Mouse (Mus musculus) heart, adult 2 months (tissue): Measurements from ENCODE around the gene Chchd10. TPM values are rescaled to one million over a fixed set of nuclear protein-coding genes. Genes with fewer than 3 reads are reported as not detected.

Source experiments
- DNase-seq, 2 experiments: peaks; one replicate each; pipeline ENCODE4 v3.0.0; 2021
- H3K27ac ChIP-seq: fragments of 200-600 bp; 2 replicates; pipeline ENCODE4 v1.8.1; 2022
- H3K27me3 ChIP-seq: fragments of 200-500 bp; 2 replicates; pipeline ENCODE4 v1.6.1; 2012; ENCODE audit warnings: mild to moderate bottlenecking, low read length, inconsistent platforms, mixed read lengths; ENCODE audit not compliant: control insufficient read depth, insufficient read depth
- H3K36me3 ChIP-seq: fragments of 200-500 bp; 2 replicates; pipeline ENCODE4 v1.6.1; 2012; ENCODE audit warnings: low read length, inconsistent platforms; ENCODE audit not compliant: control insufficient read depth, insufficient read depth
- H3K4me1 ChIP-seq: fragments of 200-500 bp; 2 replicates; pipeline ENCODE4 v1.6.1; 2011; ENCODE audit warnings: low read length; ENCODE audit not compliant: control insufficient read depth, insufficient read depth
- H3K4me3 ChIP-seq: fragments of 200-600 bp; 2 replicates; pipeline ENCODE4 v1.8.1; 2022
- H3K79me2 ChIP-seq: fragments of 200-500 bp; replicated peaks from 2 replicates; pipeline ENCODE4 v1.6.1; 2012; ENCODE audit warnings: mild to moderate bottlenecking, inconsistent platforms, low read length, moderate library complexity, mixed read lengths; ENCODE audit not compliant: control insufficient read depth, insufficient read depth
- H3K9ac ChIP-seq: fragments of 200-500 bp; 2 replicates; pipeline ENCODE4 v1.6.1; 2012; ENCODE audit warnings: low read depth, mild to moderate bottlenecking, control low read depth, inconsistent platforms, low read length, mixed read lengths
- CTCF ChIP-seq: fragments of 200-600 bp; IDR thresholded peaks from 2 replicates; pipeline ENCODE4 v1.8.1; 2022; ENCODE audit warnings: antibody characterized with exemption, mild to moderate bottlenecking, moderate library complexity
- EP300 ChIP-seq: fragments of 200-500 bp; IDR thresholded peaks from 2 replicates; pipeline ENCODE4 v1.6.1; 2011; ENCODE audit warnings: low read depth, low read length, control low read depth; ENCODE audit not compliant: insufficient read depth
- POLR2A ChIP-seq: fragments of 200-500 bp; IDR thresholded peaks from 2 replicates; pipeline ENCODE4 v1.6.1; 2011; ENCODE audit warnings: mild to moderate bottlenecking, low read depth, low read length, control low read depth; ENCODE audit not compliant: insufficient read depth
- WGBS: fragments of 180-500 bp; shearing (Covaris S2); methylation state at CpG from one replicate; pipeline ENCODE4 v1.1.7; 2018; 5-methylcytosine and 5-hydroxymethylcytosine counted together
- intact Hi-C: fragments of 180-260 bp; cut with DNase I; formaldehyde crosslinking; loops from one replicate; pipeline ENCODE4 v1.15.1; 2025
- polyA plus RNA-seq: library from polyadenylated mRNA; depleted of rRNA; stranded (reverse); fragments of >200 nt; gene quantifications from 2 replicates; pipeline ENCODE4 v1.2.3, GENCODE M21; 2012
- total RNA-seq, 2 experiments: library from RNA; stranded (reverse); gene quantifications; 2 replicates each; pipeline ENCODE4 v1.2.3; 2021

Chchd10 gene
- total and polyA plus RNA-seq, 3 experiments: 1,811 to 2,061 (median 2,042) TPM

DNA sequence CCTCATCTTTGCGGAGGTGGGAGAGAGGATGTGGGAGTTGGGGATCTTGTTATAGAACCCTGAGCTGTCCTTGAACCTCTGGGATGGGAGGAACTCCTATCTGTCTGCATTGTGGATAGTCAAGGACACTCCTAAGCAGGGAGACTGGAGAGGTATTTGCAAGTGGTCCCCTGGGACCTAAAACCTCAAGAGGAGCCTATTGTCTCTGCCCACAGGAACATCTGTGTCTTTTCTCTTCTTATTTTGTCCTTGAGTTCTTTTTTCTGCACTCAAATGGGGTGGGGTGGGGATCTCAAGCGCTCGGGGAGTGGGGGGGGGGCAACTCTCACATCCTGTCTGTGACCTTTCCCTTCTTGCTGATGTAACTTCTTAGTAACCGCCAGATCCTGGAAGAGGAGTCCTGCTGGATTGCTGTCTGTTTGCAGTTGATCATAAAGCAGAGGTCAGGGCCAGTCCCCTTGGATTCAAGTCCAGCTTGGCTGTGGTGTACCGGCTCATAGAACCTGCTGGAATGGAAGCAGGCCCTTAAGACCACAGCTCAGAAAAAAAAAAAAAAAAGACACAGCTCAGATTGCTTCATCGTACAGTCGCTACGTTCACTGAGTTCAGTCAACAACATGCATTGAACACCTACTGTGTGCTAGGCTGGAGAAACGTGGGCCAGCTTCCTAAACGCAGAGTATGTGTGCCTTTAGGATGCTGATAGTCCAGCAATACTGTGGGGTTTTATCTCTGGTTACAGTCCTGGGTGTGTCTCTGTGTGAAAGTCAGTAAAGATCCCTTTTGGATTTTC, 5.1 kb downstream of the Chchd10 start:
- Histone ChIP-seq H3K4me3 (no peak overlapping the region), H3K9ac (no peak overlapping the region), H3K4me1 (peaks cover 5% of the 10 kb centered on the region), H3K36me3 (no peaks in the 10 kb centered on the region), H3K27ac (peak overlapping the region; percentile 40; the same call in 1 of the 2 replicates), H3K79me2 (no peaks in the 10 kb centered on the region), H3K27me3 (no peaks in the 10 kb centered on the region)
- intact Hi-C loops: no loop called here
- DNase-seq: peak in 1 of 2 experiments; percentile 44
- 0 out of 2 replicates have a peak, but pooled peaks have one; percentile 0 for TF ChIP-seq POLR2A
- no peak for TF ChIP-seq EP300
- WGBS: 31% methylated on average over 10 of the region's 10 CpGs

DNA sequence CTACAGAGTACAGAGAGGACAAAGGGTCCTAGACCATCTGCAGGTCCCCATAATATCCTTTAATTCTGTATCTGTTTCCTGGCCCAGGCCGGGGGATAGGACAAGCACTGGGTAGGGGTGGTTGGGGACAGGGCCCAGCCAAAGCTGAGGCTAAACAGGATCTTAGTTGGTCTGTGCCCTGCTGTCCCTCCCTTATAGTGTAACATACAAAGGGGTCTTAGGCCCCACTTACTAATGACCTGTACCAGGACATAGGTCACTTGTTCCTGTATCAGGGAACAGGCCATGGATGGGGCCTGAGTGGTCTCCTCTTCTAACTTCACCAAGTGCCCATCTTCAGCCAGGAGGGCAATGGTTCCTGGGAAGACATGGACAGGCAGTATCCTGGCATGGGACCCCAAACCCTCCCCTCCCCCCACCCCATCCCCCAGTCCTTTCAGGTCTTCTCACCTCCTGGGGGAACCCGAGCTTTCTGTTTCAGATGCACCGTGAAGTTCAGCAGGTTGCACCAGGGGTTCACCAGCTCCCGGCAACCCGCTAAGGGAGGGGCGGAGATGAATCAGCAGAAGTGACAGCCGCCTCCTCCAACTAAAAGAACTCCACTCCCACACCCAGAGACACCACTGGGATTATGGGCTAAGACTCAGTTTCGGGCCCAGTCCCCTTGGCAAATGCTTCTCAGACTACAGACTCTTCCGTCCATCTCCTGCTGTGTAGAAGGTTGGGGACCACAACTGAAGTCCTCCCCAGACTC, 6.7 kb downstream of the Chchd10 start:
- no peak overlapping the region for H3K27ac ChIP-seq
- no peak overlapping the region for H3K9ac ChIP-seq
- no peaks in the 10 kb centered on the region for H3K36me3 ChIP-seq
- H3K79me2 ChIP-seq: no peaks in the 10 kb centered on the region
- peaks cover 6% of the 10 kb centered on the region for H3K4me1 ChIP-seq
- intact Hi-C loops: no loop called here
- H3K27me3 ChIP-seq: no peaks in the 10 kb centered on the region
- 71% methylated on average over 9 of the region's 9 CpGs for WGBS
- H3K4me3 ChIP-seq: no peak overlapping the region
- TF ChIP-seq CTCF: no peak
- TF ChIP-seq POLR2A: no peak
- no peak for TF ChIP-seq EP300
- no peak for DNase-seq

DNA sequence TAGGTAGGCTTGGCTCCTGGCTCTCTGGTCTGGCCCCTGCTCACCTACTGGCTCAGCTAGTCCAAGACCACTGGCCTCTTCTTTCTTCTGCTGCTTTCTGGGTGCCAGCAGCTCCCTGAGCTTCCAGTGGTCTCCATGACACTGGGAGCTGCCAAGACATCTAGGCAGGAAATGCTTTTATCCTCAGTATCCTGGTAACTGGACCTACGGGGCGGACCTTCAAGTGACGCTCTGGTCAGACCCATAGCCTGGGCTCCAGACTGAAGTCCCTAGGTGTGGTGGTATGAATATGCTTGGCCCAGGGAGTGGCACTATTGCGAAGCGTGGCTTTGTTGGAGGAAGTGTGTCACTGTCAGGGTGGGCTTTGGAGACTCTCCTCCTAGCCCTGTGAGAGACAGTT, 7.6 kb downstream of the Chchd10 start, which contains the start of gene Gm867:
Gene Gm867 (minus strand): TSS at position 153 of the 400 bp plus-strand sequence.
- Histone ChIP-seq H3K79me2 (no peaks in the 10 kb centered on the region), H3K36me3 (no peaks in the 10 kb centered on the region), H3K27ac (no peak within 1 kb of the TSS), H3K9ac (no peak within 1 kb of the TSS), H3K4me3 (no peak within 1 kb of the TSS), H3K4me1 (peaks cover 4% of the 10 kb centered on the region), H3K27me3 (no peaks in the 10 kb centered on the region)
- intact Hi-C loops: no loop called here
- no peak for DNase-seq
- whole genome bisulfite sequencing: 58% methylated on average over 5 of the region's 5 CpGs
- TF ChIP-seq CTCF (no peak), POLR2A (0 out of 2 replicates have a peak, but pooled peaks have one; percentile 16)

DNA sequence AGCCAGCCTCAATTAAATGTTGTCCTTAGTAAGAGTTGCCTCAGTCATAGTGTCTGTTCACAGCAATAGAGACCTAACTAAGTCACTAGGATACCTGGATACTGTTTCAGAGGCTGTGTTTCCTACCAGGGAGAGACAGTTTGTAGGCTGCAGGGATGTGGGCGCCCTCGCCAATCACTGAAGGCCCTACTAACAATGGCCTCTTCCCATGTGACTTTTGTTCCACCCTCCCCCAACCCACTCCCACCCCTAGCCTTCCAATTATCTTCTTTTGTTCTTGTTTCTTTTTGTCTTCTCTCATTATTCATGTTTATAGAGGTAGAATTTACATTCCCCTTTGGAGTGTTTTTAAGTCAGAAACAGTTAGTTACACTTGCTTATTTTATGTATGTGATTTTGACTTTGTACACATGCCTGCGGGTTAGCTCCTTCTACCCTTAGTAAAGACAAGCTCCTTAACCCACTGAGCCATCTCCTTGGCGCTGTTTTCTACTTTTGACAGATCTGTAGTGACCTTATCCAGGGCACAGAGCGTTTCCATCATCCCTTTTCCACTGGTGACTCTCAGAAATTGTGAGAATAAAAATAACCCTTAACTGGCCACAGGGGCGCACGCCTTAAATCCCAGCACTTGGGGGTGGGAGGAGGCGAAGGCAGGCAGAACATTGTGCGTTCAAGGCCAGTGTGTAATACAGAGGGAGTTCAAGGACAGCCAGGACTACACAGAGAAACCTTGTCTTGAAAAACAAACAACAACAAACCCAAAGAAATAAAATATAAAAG, 8.3 kb downstream of the Chchd10 start:
- H3K4me3 ChIP-seq: no peak overlapping the region
- 79% methylated on average over 9 of the region's 9 CpGs for WGBS
- intact Hi-C loops: no loop called here
- peaks cover 4% of the 10 kb centered on the region for H3K4me1 ChIP-seq
- no peak overlapping the region for H3K27ac ChIP-seq
- no peaks in the 10 kb centered on the region for H3K27me3 ChIP-seq
- peak in 1 of 2 experiments; percentile 7 for DNase-seq
- H3K9ac ChIP-seq: no peak overlapping the region
- TF ChIP-seq EP300 (no peak), POLR2A (no peak), CTCF (no peak)
- no peaks in the 10 kb centered on the region for H3K79me2 ChIP-seq
- no peaks in the 10 kb centered on the region for H3K36me3 ChIP-seq

DNA sequence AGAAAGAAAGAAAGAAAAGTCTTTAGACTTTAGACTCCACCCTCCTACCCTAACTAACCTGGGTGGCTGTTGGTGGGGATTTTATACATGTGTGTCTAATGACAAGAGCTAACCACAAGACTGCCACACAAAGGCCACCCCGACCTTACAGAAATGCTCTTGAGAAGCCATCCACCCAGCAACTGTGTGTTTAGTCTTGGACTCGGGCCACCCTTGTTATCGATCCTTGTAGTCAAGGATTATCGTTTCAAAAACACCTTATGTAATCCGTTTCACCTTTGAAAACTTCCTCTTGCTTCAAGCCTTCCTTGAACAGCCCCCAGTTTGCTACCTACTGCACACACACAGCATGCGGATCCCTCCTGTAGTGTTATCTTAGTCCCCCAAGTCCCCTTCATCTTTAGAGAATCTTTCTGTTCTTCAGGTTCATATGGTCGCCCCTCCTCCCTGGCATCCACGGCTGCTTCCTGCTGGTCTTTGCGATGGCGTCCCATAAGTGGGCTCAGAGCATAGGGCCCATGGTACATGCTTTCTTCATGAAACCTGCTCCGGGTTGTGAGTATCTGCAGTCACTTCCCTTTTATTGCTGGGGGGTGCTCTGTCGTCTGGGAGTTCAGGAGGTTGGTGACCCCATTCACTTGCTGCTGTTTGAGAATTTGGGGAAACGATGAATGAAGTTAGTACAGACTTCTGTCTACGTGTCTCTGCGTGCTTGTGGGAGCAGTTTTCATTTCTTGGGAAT, 10.0 kb downstream of the Chchd10 start, which contains the start of gene Vpreb3:
Gene Vpreb3 (plus strand): TSS at position 322 of the 742 bp plus-strand sequence.
- Histone ChIP-seq H3K4me3 (no peak within 1 kb of the TSS), H3K27ac (peak within 1 kb of the TSS; percentile 32), H3K79me2 (no peaks in the 10 kb centered on the region), H3K9ac (no peak within 1 kb of the TSS), H3K27me3 (no peaks in the 10 kb centered on the region), H3K36me3 (no peaks in the 10 kb centered on the region), H3K4me1 (peaks cover 4% of the 10 kb centered on the region)
- intact Hi-C loops: no loop called here
- TF ChIP-seq CTCF: no peak
- TF ChIP-seq EP300: no peak
- TF ChIP-seq POLR2A: no peak
- 78% methylated on average over 15 of the region's 15 CpGs for WGBS
- peak in 1 of 2 experiments; percentile 10 for DNase-seq
